Mouse (Mus musculus) C2C12 (cell line): Measurements from ENCODE around the gene B9d2. TPM values are rescaled to one million over a fixed set of nuclear protein-coding genes. Genes with fewer than 3 reads are reported as not detected.

Experiments
- H3K27me3 ChIP-seq: one replicate; pipeline ENCODE4 v1.6.1; 2011; ENCODE audit not compliant: control insufficient read depth, insufficient read depth, insufficient read length
- H3K36me3 ChIP-seq: one replicate; pipeline ENCODE4 v1.6.1; 2011; ENCODE audit not compliant: control insufficient read depth, insufficient read depth
- H3K4me3 ChIP-seq: one replicate; pipeline ENCODE4 v1.5.1; 2011; ENCODE audit warnings: mild to moderate bottlenecking, control low read depth; ENCODE audit not compliant: poor library complexity, insufficient read depth, severe bottlenecking
- H3K79me2 ChIP-seq: one replicate; pipeline ENCODE4 v1.6.1; 2011; ENCODE audit not compliant: control insufficient read depth, insufficient read depth
- H3K79me3 ChIP-seq: one replicate; pipeline ENCODE4 v1.6.1; 2011; ENCODE audit warnings: low read depth, control low read depth
- H3ac ChIP-seq: one replicate; pipeline ENCODE3; 2011; ENCODE audit warnings: low read depth; ENCODE audit not compliant: control insufficient read depth, insufficient read length
- CEBPB ChIP-seq: IDR thresholded peaks from one replicate; pipeline ENCODE4 v1.6.1; 2011; ENCODE audit warnings: low read depth, mild to moderate bottlenecking, control low read depth, moderate library complexity
- CTCF ChIP-seq: IDR thresholded peaks from one replicate; pipeline ENCODE4 v1.5.1; 2011; ENCODE audit not compliant: control insufficient read depth, insufficient read depth, insufficient read length
- FOSL1 ChIP-seq: IDR thresholded peaks from one replicate; pipeline ENCODE4 v1.8.0; 2011; ENCODE audit warnings: mild to moderate bottlenecking, low read length; ENCODE audit not compliant: poor library complexity, insufficient read depth, severe bottlenecking
- MAX ChIP-seq: IDR thresholded peaks from one replicate; pipeline ENCODE4 v1.6.1; 2011; ENCODE audit warnings: mild to moderate bottlenecking, control low read depth
- MYOD1 ChIP-seq: IDR thresholded peaks from one replicate; pipeline ENCODE4 v1.6.1; 2011; ENCODE audit warnings: low read depth; ENCODE audit not compliant: control insufficient read depth, insufficient read length
- MYOG ChIP-seq: IDR thresholded peaks from one replicate; pipeline ENCODE4 v1.6.1; 2011; ENCODE audit not compliant: control insufficient read depth, insufficient read length; ENCODE audit errors: extremely low read depth
- USF1 ChIP-seq: IDR thresholded peaks from one replicate; pipeline ENCODE4 v1.6.1; 2011; ENCODE audit warnings: low read depth, mild to moderate bottlenecking, control low read depth, moderate library complexity
- polyA plus RNA-seq: library from polyadenylated mRNA; unstranded; fragments of >200 nt; fragmentation: generic; extraction: Trizol; gene quantifications from one replicate; pipeline ENCODE4 v1.2.1, GENCODE M21; 2012; ENCODE audit warnings: missing spikeins

Gene B9d2
- polyA plus RNA-seq, 1 experiment, result 33.0 TPM

DNA sequence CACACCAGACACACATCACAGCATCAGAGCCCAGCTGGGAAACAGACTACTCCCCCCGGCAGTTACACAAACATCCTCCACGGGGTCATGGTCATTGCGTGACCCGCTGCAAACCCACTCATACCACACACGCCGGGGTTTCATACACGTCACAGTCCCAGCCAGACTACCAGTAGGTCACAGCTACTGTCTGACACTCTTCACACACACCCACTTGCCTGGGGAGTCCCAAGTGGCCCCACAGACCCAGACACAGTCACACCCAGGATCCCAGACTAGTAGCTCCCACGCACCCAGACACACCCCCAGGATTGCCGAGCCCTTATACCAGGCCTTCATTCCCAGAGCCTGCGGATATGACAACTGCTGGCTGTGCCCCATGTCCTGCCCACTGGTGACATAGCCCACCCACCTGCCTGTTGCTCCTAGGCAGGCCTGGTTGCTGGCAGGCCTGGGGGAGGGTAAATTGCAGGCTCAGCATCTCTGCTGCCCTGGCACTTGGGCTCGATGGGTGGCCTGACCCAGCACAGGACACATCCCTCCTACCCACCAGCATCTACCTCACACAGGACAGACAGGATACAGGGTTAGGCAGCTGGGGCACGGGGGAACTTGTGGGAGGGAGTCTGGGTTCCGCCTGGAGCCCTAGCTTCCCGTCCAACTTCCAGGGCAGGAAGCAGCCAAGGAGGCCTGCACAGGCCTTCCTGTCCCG is 27.2 kb downstream of the B9d2 start:
- no peak overlapping the region for H3K4me3 ChIP-seq
- H3K79me3 ChIP-seq, result no peaks in the 10 kb centered on the region
- H3K79me2 ChIP-seq, result no peaks in the 10 kb centered on the region
- TF ChIP-seq MYOG, result no peak
- TF ChIP-seq FOSL1, result no peak
- no peak for TF ChIP-seq USF1
- no peak for TF ChIP-seq MAX
- TF ChIP-seq CTCF, result no peak
- TF ChIP-seq CEBPB, result no peak
- TF ChIP-seq MYOD1, result no peak
- H3ac ChIP-seq, result no peak overlapping the region
- H3K36me3 ChIP-seq, result peaks cover 5% of the 10 kb centered on the region
- no peaks in the 10 kb centered on the region for H3K27me3 ChIP-seq

DNA sequence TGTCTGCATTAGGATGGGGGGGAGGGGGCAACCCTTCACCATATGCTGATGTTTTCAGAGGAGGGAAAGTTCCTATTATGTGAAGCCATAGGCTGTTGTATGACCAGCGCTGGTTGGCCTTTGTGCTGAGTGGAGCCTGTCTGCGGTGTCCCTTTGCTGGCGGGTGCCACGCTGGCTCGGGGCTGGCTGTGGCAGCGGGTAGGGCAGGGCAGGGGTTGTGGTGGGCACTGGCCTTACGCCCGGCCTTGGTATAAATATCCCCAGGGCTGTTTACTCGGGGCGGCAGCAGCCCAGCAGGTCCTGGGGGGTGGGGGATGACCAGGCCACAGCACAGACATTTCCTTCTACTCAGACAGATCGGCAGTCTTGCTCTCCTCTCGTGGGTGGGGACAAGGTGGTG is 29.4 kb downstream of the B9d2 start:
- no peak overlapping the region for H3K4me3 ChIP-seq
- H3K27me3 ChIP-seq, result no peaks in the 10 kb centered on the region
- peaks cover 23% of the 10 kb centered on the region for H3K36me3 ChIP-seq
- TF ChIP-seq CTCF (no peak), FOSL1 (no peak), MYOG (no peak), MAX (no peak), CEBPB (no peak), USF1 (no peak), MYOD1 (no peak)
- peak overlapping the region; percentile 3 for H3ac ChIP-seq
- no peaks in the 10 kb centered on the region for H3K79me2 ChIP-seq
- H3K79me3 ChIP-seq, result no peaks in the 10 kb centered on the region

DNA sequence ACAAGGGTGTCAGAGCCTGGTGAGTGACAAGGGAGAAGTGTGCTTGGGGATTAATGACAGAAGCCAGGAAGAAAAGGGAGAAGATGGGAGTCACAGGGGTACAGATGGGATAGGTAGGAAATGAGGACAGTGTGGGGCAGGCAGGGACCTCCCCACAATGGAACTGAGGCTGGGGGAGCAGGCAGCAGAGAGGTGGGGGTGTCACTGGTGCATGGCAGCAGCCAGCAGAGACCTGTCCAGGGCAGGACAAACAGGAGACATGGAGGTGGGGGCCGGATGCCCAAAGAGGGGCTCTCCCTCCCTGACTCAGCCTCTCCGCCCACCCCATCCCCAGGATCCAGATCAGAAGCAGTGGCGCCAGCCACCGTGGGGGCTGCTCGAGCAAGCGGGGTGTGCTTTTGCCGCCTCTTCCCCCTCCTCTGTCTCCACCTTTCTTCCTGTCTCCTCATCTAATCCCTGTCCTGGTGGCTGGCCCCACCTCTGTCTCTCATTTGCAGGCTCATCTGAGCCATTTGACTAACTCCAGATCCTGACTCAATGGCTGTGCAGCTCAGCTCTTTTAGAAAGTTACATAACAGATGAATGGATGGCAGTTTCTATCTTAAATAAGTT is 30.0 kb downstream of the B9d2 start:
- H3K79me3 ChIP-seq, result no peaks in the 10 kb centered on the region
- no peaks in the 10 kb centered on the region for H3K27me3 ChIP-seq
- H3K36me3 ChIP-seq, result peaks cover 30% of the 10 kb centered on the region
- no peaks in the 10 kb centered on the region for H3K79me2 ChIP-seq
- TF ChIP-seq MAX (no peak), FOSL1 (no peak), MYOG (no peak), USF1 (no peak), CEBPB (no peak), MYOD1 (no peak), CTCF (no peak)
- peak overlapping the region; percentile 6 for H3ac ChIP-seq
- H3K4me3 ChIP-seq, result no peak overlapping the region

DNA sequence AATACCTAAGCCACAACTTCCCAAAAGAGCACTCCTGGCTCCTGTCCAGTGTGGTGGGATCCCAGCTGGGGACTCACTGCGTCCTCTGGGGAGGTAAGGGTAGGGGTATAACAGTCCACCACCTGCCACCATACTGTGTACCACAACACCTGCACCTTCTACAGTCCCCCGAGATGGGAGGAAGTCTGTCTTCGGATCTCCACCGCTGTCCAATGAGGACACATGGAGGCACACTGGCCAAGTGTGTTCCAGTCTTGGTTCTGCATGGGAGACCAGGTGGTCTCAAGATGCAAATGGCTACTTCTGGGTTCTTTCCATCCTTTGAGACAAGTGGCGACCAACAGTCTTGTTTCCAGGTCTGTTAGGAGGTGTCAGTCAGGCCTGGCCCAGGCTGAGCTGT is 30.6 kb downstream of the B9d2 start:
- H3K79me2 ChIP-seq, result peaks cover 5% of the 10 kb centered on the region
- peaks cover 33% of the 10 kb centered on the region for H3K36me3 ChIP-seq
- H3K79me3 ChIP-seq, result no peaks in the 10 kb centered on the region
- no peak overlapping the region for H3ac ChIP-seq
- TF ChIP-seq MYOG (no peak), MAX (no peak), MYOD1 (no peak), USF1 (no peak), CEBPB (no peak), CTCF (no peak), FOSL1 (no peak)
- H3K4me3 ChIP-seq, result no peak overlapping the region
- H3K27me3 ChIP-seq, result no peaks in the 10 kb centered on the region

DNA sequence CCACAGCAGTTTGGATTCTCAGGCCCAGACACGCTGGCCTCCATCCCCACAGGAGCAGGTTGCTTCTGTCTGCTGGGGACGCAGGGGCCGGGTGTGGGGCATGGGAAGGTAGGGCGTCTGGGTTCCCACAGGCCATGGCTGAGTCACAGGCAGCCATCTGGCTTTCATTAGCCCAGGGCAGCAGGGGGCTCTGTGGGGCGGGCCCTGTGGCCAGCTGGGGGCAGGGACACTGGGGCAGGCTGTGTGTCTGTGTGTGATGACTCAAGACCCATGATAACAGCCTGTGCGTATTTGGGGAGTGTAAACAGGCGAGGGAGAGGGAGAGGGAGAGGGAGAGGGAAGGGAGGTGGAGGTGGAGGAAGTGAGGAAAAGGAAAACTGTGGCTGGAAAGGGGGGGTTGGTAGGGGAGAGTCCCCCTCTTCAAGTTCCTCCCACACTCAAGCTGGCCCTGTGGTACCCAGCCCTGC is 31.2 kb downstream of the B9d2 start:
- H3ac ChIP-seq, result peak overlapping the region; percentile 25
- H3K79me2 ChIP-seq, result peaks cover 11% of the 10 kb centered on the region
- peaks cover 2% of the 10 kb centered on the region for H3K79me3 ChIP-seq
- TF ChIP-seq MAX (peak; percentile 37), CEBPB (no peak), MYOD1 (no peak), FOSL1 (no peak), USF1 (no peak), CTCF (no peak)
- H3K4me3 ChIP-seq, result no peak overlapping the region
- H3K27me3 ChIP-seq, result no peaks in the 10 kb centered on the region
- peaks cover 36% of the 10 kb centered on the region for H3K36me3 ChIP-seq

DNA sequence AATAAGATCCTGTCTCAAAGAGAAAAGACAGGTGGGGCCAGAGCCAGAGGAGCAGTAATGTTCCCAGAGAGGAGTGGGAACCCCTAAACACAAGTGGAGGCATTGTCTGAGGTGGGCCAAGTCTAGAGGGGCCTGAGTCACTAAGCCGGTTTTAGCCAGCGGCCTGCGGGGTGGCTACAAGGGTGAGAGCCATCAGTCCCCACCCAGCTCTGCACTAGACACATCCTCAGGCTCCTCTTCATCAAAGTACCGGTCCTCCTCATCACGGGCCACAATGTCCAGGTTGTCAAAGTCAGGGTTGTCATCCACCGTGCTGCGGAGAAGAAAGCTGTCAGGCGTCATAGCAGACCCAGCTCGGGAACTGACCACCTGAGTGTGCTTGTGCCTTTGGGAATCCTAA is 32.2 kb downstream of the B9d2 start:
- Histone ChIP-seq H3K27me3 (no peaks in the 10 kb centered on the region), H3K79me3 (peaks cover 10% of the 10 kb centered on the region), H3ac (no peak overlapping the region), H3K79me2 (peaks cover 21% of the 10 kb centered on the region), H3K36me3 (peaks cover 36% of the 10 kb centered on the region), H3K4me3 (no peak overlapping the region)
- TF ChIP-seq MAX, result no peak
